Mouse (Mus musculus): ENCODE results near the gene Gm6793. TPM values are rescaled to one million over a fixed set of nuclear protein-coding genes. Genes with fewer than 3 reads are reported as not detected.
A peak's percentile ranks its signal among the peaks of the same experiment; 100 is the strongest.

Gm6793 gene
- total and polyA plus RNA-seq, 3 experiments = 0.27 TPM; not detected in 2

GRCm38 (mm10) chr8:112049984-112050383 lies 35.1 kb upstream of the Gm6793 start:
- no peak overlapping the region for H3K4me2 ChIP-seq (ENCODE audit: insufficient read depth, low read depth, poor library complexity, severe bottlenecking)
- H3K4me3 ChIP-seq (replicated peaks in 1 of 3; ENCODE audit: low read depth in 2 of 3, low read length in 2 of 3, poor library complexity in 1 of 3) = no peak overlapping the region
- H3K9ac ChIP-seq (ENCODE audit: insufficient read depth, low read depth) = no peak overlapping the region
- peaks cover 37% of the 10 kb centered on the region for H3K27me3 ChIP-seq (replicated peaks)
- no peaks in the 10 kb centered on the region for H3K4me1 ChIP-seq (ENCODE audit: control insufficient read depth in 1 of 2, insufficient read depth in 2 of 2)
- H3K36me3 ChIP-seq (replicated peaks in 1 of 2; ENCODE audit: control insufficient read depth in 1 of 2, insufficient read depth in 1 of 2, low read length in 1 of 2) = no peaks in the 10 kb centered on the region
- in situ Hi-C loops (cut with MboI; ENCODE audit: low pct_ligation_motif_present, low pct_unique_long_range_greater_than_20kb, low sequenced_read_pairs) = loop anchor here (10.0 kb wide), 1 partner anchor 1585 kb away; the partner anchor contains the start of gene Mon1b
- dilution Hi-C loops (cut with MboI; ENCODE audit: extremely low pct_ligation_motif_present, extremely low pct_unique_long_range_greater_than_20kb, low sequenced_read_pairs) = no loop called here
- no peaks in the 10 kb centered on the region for H3K79me2 ChIP-seq (replicated peaks; ENCODE audit: control insufficient read depth, extremely low read depth, insufficient read depth, poor library complexity, severe bottlenecking)
- no peak for DNase-seq (ENCODE audit: extremely low read depth)
- H3K9me3 ChIP-seq (replicated peaks; ENCODE audit: low read length) = peaks cover 4% of the 10 kb centered on the region
- TF ChIP-seq NELFE (IDR thresholded peaks at IDR 0.05; ENCODE audit: low read depth, low read length) (no peak), CTCF (conservative IDR thresholded peaks at IDR 0.05 in 1 of 2, IDR thresholded peaks at IDR 0.05 in 1 of 2; ENCODE audit: low read depth in 2 of 2, low read length in 2 of 2) (peak in 1 of 2 experiments; percentile 31; a peak in 3 of 4 replicates), USF1 (IDR thresholded peaks at IDR 0.05; ENCODE audit: low read depth, low read length) (no peak)
- no peak overlapping the region for H3K27ac ChIP-seq (ENCODE audit: insufficient read depth, low read depth)

DNA sequence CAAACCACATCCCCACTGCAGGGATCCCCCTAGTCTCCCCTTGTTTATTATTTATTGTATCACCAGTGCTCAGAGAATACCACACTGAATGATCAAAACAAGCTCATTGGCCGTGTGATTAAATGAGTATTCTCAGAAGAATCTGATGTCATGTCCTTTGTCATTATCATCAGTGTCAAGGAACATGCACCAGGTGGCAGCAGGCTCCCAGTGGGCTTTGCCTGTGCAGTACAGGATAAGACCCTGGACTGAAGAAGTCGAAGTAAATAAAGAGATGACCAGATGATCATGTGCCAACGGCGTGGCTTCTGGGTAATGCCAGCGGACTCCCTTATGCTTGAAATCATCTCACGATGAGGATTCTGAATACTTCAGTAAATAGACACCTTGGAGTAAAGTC lies 33.5 kb upstream of the Gm6793 start:
- H3K4me2 ChIP-seq (ENCODE audit: insufficient read depth, low read depth, poor library complexity, severe bottlenecking) = no peak overlapping the region
- no peak overlapping the region for H3K27ac ChIP-seq (ENCODE audit: insufficient read depth, low read depth)
- dilution Hi-C loops (cut with MboI; ENCODE audit: extremely low pct_ligation_motif_present, extremely low pct_unique_long_range_greater_than_20kb, low sequenced_read_pairs) (no loop called here), in situ Hi-C loops (cut with MboI; ENCODE audit: low pct_ligation_motif_present, low pct_unique_long_range_greater_than_20kb, low sequenced_read_pairs) (no loop called here)
- no peaks in the 10 kb centered on the region for H3K79me2 ChIP-seq (replicated peaks; ENCODE audit: control insufficient read depth, extremely low read depth, insufficient read depth, poor library complexity, severe bottlenecking)
- DNase-seq (ENCODE audit: extremely low read depth) = no peak
- TF ChIP-seq UBTF (IDR thresholded peaks at IDR 0.05; ENCODE audit: low read depth, low read length) = no peak
- TF ChIP-seq HCFC1 (IDR thresholded peaks at IDR 0.05; ENCODE audit: low read depth, low read length) = no peak
- TF ChIP-seq IRF4 (IDR thresholded peaks at IDR 0.05; ENCODE audit: low read depth, low read length) = no peak
- peaks cover 29% of the 10 kb centered on the region for H3K27me3 ChIP-seq (replicated peaks)
- H3K9me3 ChIP-seq (replicated peaks; ENCODE audit: low read length) = peaks cover 4% of the 10 kb centered on the region
- no peak overlapping the region for H3K4me3 ChIP-seq (replicated peaks in 1 of 3; ENCODE audit: low read depth in 2 of 3, low read length in 2 of 3, poor library complexity in 1 of 3)
- no peaks in the 10 kb centered on the region for H3K4me1 ChIP-seq (ENCODE audit: control insufficient read depth in 1 of 2, insufficient read depth in 2 of 2)
- H3K36me3 ChIP-seq (replicated peaks in 1 of 2; ENCODE audit: control insufficient read depth in 1 of 2, insufficient read depth in 1 of 2, low read length in 1 of 2) = no peaks in the 10 kb centered on the region
- no peak overlapping the region for H3K9ac ChIP-seq (ENCODE audit: insufficient read depth, low read depth)

DNA sequence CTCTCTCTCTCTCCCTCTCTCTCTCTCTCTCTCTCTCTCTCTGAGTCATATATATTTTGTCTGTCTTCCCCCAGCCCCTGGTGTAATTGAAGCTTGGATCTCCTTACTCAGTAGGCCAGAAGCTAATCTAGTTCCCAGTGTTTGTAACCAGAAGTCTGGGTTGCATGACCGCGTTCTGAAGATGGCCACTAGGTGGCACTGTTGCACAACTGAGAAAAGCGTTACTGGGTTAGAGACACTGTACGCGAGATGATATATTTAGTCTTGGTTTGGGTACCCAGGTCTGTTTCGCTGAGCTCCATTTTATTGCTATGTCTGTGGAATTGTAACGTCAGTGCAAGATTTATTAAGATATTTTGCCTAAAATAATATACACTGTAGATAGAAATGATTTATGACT lies 31.1 kb upstream of the Gm6793 start:
- Histone ChIP-seq H3K9ac (ENCODE audit: insufficient read depth, low read depth) (no peak overlapping the region), H3K4me1 (ENCODE audit: control insufficient read depth in 1 of 2, insufficient read depth in 2 of 2) (no peaks in the 10 kb centered on the region), H3K9me3 (replicated peaks; ENCODE audit: low read length) (peaks cover 4% of the 10 kb centered on the region), H3K4me2 (ENCODE audit: insufficient read depth, low read depth, poor library complexity, severe bottlenecking) (no peak overlapping the region), H3K36me3 (replicated peaks in 1 of 2; ENCODE audit: control insufficient read depth in 1 of 2, insufficient read depth in 1 of 2, low read length in 1 of 2) (no peaks in the 10 kb centered on the region), H3K27me3 (replicated peaks) (peaks cover 30% of the 10 kb centered on the region), H3K27ac (ENCODE audit: insufficient read depth, low read depth) (no peak overlapping the region), H3K4me3 (replicated peaks in 1 of 3; ENCODE audit: low read depth in 2 of 3, low read length in 2 of 3, poor library complexity in 1 of 3) (no peak overlapping the region), H3K79me2 (replicated peaks; ENCODE audit: control insufficient read depth, extremely low read depth, insufficient read depth, poor library complexity, severe bottlenecking) (no peaks in the 10 kb centered on the region)
- no peak for TF ChIP-seq EP300 (IDR thresholded peaks at IDR 0.05; ENCODE audit: low read length)
- no peak for TF ChIP-seq ZC3H11A (IDR thresholded peaks at IDR 0.05; ENCODE audit: low read depth, low read length)
- 0 out of 2 replicates have a peak, but pooled peaks have one; percentile 27 for TF ChIP-seq MYC (IDR thresholded peaks at IDR 0.05; ENCODE audit: low read depth, low read length)
- TF ChIP-seq SMC3 (IDR thresholded peaks at IDR 0.05; ENCODE audit: low read depth, low read length) = peak; percentile 51
- no peak for TF ChIP-seq NELFE (IDR thresholded peaks at IDR 0.05; ENCODE audit: low read depth, low read length)
- no peak for TF ChIP-seq ETS1 (conservative IDR thresholded peaks at IDR 0.05; ENCODE audit: low read depth, low read length)
- TF ChIP-seq MEF2A (IDR thresholded peaks at IDR 0.05; ENCODE audit: borderline replicate concordance, low read depth, low read length) = peak; percentile 30; the same call in 1 of the 2 replicates
- peak; percentile 79 to 88 for TF ChIP-seq CTCF (conservative IDR thresholded peaks at IDR 0.05 in 1 of 2, IDR thresholded peaks at IDR 0.05 in 1 of 2; ENCODE audit: low read depth in 2 of 2, low read length in 2 of 2)
- TF ChIP-seq CHD1 (IDR thresholded peaks at IDR 0.05; ENCODE audit: low read depth, low read length) = no peak
- TF ChIP-seq POLR2AphosphoS2 (IDR thresholded peaks at IDR 0.05; ENCODE audit: low read depth, low read length) = no peak
- TF ChIP-seq UBTF (IDR thresholded peaks at IDR 0.05; ENCODE audit: low read depth, low read length) = no peak
- peak; percentile 85 for TF ChIP-seq RAD21 (IDR thresholded peaks at IDR 0.05; ENCODE audit: low read depth, low read length)
- TF ChIP-seq MAFK (IDR thresholded peaks at IDR 0.05; ENCODE audit: insufficient replicate concordance, low read length) = no peak
- 0 out of 2 replicates have a peak, but pooled peaks have one; percentile 9 for TF ChIP-seq JUND (conservative IDR thresholded peaks at IDR 0.05; ENCODE audit: low read depth, low read length)
- DNase-seq (ENCODE audit: extremely low read depth) = peak; percentile 86
- in situ Hi-C loops (cut with MboI; ENCODE audit: low pct_ligation_motif_present, low pct_unique_long_range_greater_than_20kb, low sequenced_read_pairs) (no loop called here), dilution Hi-C loops (cut with MboI; ENCODE audit: extremely low pct_ligation_motif_present, extremely low pct_unique_long_range_greater_than_20kb, low sequenced_read_pairs) (no loop called here)
